Mouse (Mus musculus): ENCODE measurements around the gene Rgs7.

The Rgs7 gene

DNA sequence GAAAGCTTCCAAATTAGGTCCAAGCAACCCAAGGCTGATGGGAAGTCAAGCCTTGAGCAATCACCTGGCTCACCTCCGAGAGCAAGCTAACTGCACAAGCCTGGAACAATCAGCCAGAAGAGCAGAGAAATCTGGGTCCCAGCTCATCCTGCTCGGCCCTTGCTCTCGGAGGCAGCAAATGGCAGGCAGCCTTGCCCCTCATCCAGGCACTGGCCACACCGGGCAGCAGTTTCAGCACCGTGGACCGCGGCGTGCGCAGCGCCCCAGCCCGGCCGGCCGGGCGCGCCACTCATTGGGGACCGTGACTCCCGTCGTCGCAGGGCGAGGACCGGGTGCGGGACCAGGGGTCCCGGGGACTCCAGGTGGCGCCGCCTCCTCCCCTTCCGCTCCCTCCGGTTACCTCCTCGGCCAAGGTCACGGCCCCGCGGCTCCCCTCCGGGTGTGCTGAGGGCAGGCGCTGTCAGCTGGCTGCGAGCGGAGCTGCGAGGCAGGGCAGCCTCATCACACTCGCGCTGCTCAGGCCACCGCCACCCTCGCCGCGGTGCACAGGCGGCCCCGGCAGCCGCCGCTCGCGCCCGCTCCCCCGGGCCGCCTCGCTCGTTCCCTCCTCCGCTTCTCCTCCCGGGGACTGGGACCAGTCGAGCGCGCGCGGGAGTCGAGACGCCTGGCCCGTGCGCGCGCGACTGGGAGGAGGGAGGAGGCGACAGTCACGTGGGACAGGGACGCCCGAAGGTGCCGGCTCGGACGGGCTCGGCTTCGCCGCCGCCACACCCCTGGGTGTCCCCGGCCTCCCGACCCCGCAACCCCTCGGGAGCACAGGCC lies at the start of gene Rgs7:
Rgs7 (minus strand) TSS at position 640 of the 822 bp plus-strand sequence.
- WGBS: under 1% methylated on average over 82 of the region's 82 CpGs

DNA sequence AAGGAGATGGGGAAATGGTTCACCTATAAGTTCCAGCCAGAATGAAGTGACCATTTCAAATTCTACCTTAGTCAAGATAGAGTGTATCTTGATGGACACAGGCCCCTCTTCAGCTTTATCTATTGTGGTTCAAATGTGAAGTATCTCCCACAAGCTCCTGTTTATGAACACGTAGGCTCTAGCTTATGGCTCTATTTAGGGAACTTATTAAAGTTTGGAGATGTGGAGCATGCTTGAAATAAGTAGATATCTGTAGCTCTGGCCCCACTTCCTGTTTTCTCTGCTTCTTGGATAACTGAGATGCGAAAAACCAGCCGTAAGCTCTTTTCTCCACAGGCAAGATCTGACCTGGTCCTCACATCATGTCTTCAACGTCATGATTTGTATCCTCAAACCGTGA lies 48.4 kb upstream of the Rgs7 start:
- WGBS: 94% methylated on average over 5 of the region's 5 CpGs

DNA sequence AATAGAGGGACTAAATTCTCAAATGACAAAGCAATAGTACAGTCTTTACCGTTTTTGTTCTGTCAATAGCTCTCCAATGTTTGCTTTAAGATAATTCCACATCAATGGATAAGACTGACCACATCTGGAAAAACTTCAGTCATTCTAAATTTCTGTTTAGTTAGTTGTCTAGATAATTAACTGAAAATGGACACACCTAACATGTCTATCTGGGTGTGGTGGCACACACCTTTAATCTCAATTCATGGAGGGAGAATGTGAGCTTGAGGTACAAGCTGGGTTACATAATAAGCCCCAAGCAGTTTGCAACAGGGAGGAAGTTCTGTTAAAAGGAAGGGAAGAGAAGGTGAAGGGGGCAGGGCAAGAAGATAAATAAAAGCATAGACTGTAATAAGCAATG lies 45.0 kb upstream of the Rgs7 start:
- 62% methylated on average over 1 of the region's 1 CpGs for WGBS

DNA sequence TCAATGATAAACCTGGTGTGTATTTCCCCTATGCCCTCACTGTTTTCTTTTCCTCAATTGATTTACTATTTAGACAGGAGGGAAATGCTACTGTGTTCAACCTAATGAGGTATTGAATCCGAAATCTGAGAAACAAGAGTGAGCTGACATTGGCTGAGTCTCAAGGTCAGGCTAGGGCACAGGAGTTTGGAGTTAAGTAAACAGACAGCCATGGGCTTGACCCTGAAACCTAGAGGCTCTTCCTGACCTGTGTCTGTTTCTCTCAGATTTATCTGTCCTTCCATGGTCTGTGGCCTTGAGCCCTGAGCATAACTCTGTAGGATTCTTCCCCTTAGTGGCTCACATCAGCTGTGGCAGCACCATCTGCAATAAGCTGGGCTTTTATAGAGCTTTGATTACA lies 37.6 kb upstream of the Rgs7 start:
- WGBS: 77% methylated on average over 1 of the region's 1 CpGs

GRCm38 (mm10) chr1:175524626-175525294 lies 32.5 kb upstream of the Rgs7 start:
- WGBS: 85% methylated on average over 3 of the region's 3 CpGs

DNA sequence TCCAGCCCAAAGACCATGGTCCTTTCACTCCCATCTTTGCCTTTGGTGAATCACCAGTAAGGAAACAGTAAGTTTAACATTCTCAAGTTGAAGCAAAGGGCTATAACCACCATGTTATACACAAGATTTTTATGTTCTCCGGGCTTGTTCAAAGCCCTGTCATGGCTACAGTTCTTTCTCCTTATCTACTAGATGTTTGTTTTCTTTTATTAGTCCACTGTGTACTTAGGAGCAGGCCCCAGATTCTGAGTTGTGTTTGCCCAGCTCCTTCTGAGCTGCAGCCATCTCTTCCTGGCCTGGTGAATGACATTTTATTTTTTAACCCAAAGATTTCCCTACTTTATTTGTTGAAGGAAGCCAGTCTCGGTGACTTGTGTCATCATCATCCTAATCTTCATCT lies 31.3 kb upstream of the Rgs7 start:
- WGBS: 90% methylated on average over 2 of the region's 2 CpGs

DNA sequence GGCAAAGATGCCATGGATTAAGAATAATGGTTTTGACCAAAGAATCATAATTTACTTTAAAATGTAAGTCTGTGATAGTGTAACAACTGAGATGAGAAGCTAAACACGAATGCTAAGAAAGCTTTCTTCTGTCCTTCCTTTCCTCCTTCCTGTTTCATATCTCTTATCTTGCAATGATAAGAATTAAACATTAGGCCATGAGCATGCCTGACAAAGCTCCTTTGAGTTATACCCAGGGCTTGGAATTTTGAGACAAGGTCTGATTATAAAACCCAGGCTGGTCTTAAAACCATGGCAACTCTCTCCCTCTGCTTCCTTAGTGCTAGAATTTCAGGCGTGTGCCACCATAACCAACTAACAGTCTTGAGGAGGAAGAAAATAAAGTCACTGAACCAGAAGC lies 22.2 kb upstream of the Rgs7 start:
- WGBS: 54% methylated on average over 2 of the region's 2 CpGs

DNA sequence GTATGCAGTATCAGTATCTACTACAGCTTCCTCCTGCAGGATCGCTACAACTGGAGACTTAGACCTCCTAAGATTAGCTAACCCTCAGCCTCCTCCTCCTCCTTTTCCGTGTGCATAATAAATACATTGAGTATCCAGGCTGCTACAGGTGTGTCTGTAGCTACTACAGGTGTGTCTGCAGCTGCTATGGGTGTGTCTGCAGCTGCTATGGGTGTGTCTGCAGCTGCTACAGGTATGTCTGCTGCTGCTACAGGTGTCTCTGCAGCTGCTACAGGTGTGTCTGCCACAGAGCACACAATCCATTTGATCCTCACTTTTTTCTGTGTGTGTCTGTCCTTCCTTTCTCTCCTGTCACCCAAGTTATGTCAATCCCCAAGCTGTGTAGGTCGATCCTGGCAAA lies 19.9 kb upstream of the Rgs7 start:
- WGBS: 82% methylated on average over 3 of the region's 3 CpGs

DNA sequence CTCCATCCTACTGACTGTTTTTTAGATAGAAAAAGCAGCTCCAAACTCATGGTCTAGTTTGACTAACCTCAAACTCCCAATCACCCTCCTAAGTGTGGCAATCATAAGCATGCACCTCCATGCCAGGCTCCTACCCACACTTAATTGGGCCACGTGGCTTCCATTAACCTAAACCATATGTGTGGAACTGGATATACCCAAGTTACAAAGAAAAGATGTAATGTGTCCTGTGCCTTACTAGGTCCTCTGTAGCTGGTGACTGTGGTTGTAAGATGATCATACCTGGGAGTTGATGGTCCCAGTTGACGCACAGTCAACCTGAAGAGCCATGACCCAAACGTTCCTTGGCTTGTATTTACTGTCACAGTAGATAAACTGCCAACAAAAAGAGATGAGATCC lies 17.7 kb upstream of the Rgs7 start:
- 82% methylated on average over 3 of the region's 3 CpGs for WGBS

- WGBS: 0% methylated on average over 11 of the region's 11 CpGs
These were observed 363 bp upstream of the Rgs7 start for GRCm38 (mm10) chr1:175492683-175493043.

- 8% methylated on average over 6 of the region's 6 CpGs for WGBS
These were observed 814 bp downstream of the Rgs7 start for GRCm38 (mm10) chr1:175491511-175491860.

- WGBS: 74% methylated on average over 4 of the region's 4 CpGs
These were observed 7.2 kb downstream of the Rgs7 start for GRCm38 (mm10) chr1:175485109-175485508.

DNA sequence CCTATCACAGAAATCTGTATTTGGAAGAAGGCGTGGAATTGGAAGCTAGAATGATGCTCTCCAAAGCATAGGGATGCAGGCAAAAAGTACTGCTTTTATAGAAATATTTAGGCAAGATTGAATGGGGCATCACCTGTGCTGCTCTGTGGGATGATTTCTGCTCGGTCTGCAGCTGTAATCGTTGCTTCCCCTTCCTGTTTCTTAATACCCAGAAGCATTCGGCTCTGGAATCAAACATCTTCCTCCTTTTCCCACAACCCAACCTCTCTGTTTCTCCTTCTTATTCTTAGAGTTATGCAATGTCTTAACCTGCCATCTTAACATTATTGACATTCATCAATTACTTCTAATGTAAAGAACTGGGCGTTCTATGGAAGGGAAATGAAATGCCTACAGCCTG lies 19.2 kb downstream of the Rgs7 start:
- 83% methylated on average over 5 of the region's 5 CpGs for WGBS

GRCm38 (mm10) chr1:175469087-175469788 lies 23.1 kb downstream of the Rgs7 start:
- 35% methylated on average over 8 of the region's 8 CpGs for WGBS

DNA sequence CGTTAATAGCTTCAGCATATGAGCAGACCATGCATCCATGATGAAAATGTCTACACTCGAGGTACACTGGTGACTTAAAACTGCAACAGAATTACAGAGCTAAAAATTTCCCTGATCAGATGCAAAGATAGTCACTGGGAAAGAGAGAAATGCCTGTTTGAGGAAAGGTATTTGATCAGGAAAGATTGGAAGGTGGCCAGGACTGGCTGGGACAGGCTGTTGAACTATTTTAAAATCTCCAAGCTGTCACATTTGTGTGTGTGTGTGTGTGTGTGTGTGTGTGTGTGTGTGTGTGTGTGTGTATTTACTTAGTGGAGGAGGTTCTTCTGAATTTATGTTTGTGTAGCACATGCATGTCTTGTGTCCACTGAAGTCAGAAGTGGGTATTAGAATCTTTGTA lies 27.7 kb downstream of the Rgs7 start:
- 50% methylated on average over 2 of the region's 2 CpGs for WGBS

- 63% methylated on average over 2 of the region's 2 CpGs for WGBS
These were observed 29.9 kb downstream of the Rgs7 start for GRCm38 (mm10) chr1:175462351-175462750.

DNA sequence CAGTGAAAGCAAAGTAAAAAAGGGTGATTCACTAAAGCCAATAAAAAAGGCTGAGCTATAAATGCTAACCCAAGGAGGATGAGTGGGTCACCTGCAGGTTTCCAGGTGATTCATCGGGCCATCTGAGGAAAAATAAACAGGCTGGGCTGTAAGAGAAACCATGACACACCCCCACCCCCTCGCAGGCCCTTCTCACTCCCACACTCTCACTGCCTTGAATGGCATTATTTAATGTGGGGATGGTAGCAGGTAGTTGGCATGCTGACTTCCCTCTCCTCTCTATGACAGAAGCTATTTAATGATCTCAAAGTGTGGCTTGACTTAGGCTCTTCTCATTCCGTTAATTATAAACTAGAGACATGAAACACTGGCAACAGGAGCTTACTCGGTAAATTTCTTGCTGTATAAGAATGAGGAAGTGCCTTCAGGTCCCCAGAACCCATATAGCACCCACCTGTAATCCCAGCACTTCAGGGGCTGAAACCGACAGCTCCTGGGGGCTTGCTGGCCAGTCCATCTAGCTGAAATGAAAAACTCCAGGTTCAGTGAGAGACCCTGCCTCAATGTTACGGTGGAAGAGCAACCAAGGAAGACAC lies 38.2 kb downstream of the Rgs7 start:
- WGBS: 61% methylated on average over 6 of the region's 6 CpGs

DNA sequence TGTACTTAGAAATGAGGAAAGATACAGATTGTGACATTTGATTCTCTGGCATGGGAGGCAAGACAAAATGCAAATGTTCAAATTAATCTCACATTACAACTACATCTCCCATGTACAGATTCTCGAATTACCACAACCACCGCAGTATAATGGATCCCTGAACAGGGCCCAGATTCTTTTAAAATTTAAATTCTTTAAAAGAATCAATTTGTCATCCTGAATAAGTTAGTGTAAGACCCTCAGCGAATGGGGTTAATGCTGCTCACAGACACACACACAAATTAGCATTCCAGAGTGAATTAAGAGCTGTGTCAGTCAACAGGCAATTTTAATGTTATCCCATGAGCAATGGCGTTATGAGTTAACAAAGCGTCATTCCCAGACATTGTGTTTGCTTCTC lies 44.3 kb downstream of the Rgs7 start:
- 44% methylated on average over 5 of the region's 5 CpGs for WGBS

DNA sequence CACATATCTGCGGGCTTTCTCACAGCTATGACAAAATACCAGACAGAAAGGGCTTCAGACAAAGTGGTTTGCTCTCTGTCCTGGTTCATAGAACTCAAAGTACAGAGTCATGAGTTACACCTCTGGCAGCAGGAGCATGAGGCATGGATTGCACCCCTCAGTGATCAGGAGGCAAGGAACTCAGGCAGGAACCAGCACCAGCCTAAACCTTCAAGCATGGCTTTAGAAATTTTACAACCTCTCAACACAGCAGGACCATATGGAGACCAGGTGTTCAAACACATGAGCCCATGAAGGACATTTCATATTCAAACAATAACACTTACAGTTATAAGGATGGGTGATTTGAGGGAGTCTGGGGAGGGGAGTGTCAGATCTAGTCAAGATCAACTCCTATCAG lies 49.4 kb downstream of the Rgs7 start:
- WGBS: 76% methylated on average over 1 of the region's 1 CpGs

- WGBS: 29% methylated on average over 6 of the region's 6 CpGs
These were observed 50.3 kb downstream of the Rgs7 start for GRCm38 (mm10) chr1:175442025-175442424.

DNA sequence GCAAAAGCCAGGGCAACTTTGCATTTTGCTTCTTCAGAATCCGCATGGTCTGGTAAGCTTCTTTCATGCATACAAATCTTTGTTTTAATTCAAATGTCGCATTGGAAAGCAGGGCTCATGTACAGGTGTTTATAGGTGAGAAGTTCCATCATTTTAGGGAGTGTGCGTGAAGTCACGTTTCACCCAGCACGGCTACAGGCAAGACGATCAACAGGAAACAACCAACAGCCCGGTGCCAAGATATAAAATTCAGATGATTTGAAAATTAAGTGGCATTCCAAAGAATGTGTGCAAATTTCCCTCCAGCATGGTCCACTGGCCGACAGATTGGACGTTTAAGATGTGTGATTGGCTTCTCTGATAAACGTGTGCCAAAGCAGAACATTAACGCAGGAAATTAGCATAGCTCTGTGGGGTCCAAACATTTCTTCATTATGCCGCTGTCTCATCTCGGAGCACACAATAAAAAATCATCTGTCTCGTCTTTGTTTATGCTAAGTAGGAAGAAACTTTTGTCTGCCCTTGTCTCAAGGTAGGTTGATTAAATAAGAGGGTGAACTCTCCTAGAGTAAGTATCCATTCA lies 58.6 kb downstream of the Rgs7 start:
- 69% methylated on average over 14 of the region's 14 CpGs for WGBS

- WGBS: 59% methylated on average over 6 of the region's 6 CpGs
These were observed 59.2 kb downstream of the Rgs7 start for GRCm38 (mm10) chr1:175433128-175433527.

All from cerebral cortex, adult 2 months (tissue).